8 mouse cellular contexts compared by ENCODE assay signal in the genomic region with DNA sequence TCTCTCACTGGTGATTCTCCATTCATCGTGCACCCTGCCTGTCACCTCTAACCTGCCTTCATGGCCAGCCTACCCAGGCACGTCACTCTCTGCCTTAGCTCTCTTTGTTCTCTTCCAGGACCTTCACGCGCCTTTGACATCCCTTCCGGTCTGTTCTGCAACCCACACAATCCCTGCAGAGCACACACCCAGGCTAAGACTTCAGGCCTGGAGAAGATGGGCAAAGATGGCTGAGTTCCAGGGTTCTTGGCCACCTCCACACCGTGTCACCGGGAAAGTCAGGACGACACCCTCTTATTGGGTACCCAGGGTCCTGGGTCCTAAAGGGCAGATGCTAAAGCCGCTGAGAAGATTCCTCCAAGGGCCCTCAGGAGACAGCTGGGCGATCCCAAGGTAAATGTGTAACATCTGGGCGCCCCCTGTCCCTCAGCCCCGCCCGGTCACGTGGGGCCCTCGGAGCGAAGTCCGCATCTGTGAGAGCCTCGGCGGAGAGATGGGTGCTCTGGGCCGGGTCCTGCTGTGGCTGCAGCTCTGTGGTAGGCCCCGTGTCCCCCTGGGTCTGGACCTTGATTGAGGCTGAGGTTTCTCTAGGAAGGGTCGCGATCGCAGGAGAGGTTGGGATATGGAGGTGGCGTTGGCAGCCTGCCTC. TPM values are rescaled to one million over a fixed set of nuclear protein-coding genes. Genes with fewer than 3 reads are reported as not detected.
DNase-seq lines count a peak whose midpoint lies in the region; ATAC-seq lines count a peak whose summit lies in the region.

Gene Amn, plus strand, starts transcription at position 467 of the 649 bp plus-strand sequence.

- H3K4me3 ChIP-seq in embryonic facial prominence, embryonic 10.5 days: peak within 1 kb of the TSS; percentile 36
- H3K4me3 ChIP-seq in liver, embryonic 12.5 days: peak within 1 kb of the TSS; percentile 16; the same call in 1 of the 2 replicates

- WGBS in embryonic facial prominence, embryonic 10.5 days: 37% methylated on average over 25 of the region's 25 CpGs
- 24% methylated on average over 25 of the region's 25 CpGs for WGBS in liver, embryonic 12.5 days (ENCODE audit: insufficient replicate concordance)

- no peaks in the 10 kb centered on the region for H3K9me3 ChIP-seq in embryonic facial prominence, embryonic 10.5 days
- no peaks in the 10 kb centered on the region for H3K9me3 ChIP-seq in liver, embryonic 12.5 days (replicated peaks)

- ATAC-seq in liver, embryonic 12.5 days: no peak

- H3K4me1 ChIP-seq in embryonic facial prominence, embryonic 10.5 days: peaks cover 50% of the 10 kb centered on the region
- H3K4me1 ChIP-seq in liver, embryonic 12.5 days: peaks cover 71% of the 10 kb centered on the region

- no peak within 1 kb of the TSS for H3K27ac ChIP-seq in embryonic facial prominence, embryonic 10.5 days (replicated peaks)
- no peak within 1 kb of the TSS for H3K27ac ChIP-seq in liver, embryonic 12.5 days

- peak within 1 kb of the TSS; percentile 36 for H3K4me2 ChIP-seq in liver, embryonic 12.5 days

- no peak within 1 kb of the TSS for H3K9ac ChIP-seq in liver, embryonic 12.5 days

- no peaks in the 10 kb centered on the region; the same call in 1 of the 2 replicates for H3K36me3 ChIP-seq in embryonic facial prominence, embryonic 10.5 days (replicated peaks)
- no peaks in the 10 kb centered on the region for H3K36me3 ChIP-seq in liver, embryonic 12.5 days

- DNase-seq in left cerebral cortex, adult 8-10 months (ENCODE audit: low spot score in 2 of 2): no peak
- no peak for DNase-seq in left cerebral cortex, adult 9 months (ENCODE audit: low spot score in 2 of 2)
- no peak for DNase-seq in embryonic facial prominence, embryonic 10.5 days (ENCODE audit: low spot score)
- peak; percentile 82 for DNase-seq in kidney, adult 11 months
- no peak for DNase-seq in urinary bladder, adult 18-20 months (ENCODE audit: low spot score in 2 of 2)
- DNase-seq in cerebellum, adult 11 months: no peak
- no peak for DNase-seq in gastrocnemius, postnatal 4 days (ENCODE audit: low spot score in 2 of 2)

- H3K27me3 ChIP-seq in embryonic facial prominence, embryonic 10.5 days (replicated peaks; ENCODE audit: low read depth, poor library complexity, severe bottlenecking): peaks cover 79% of the 10 kb centered on the region
- H3K27me3 ChIP-seq in liver, embryonic 12.5 days (replicated peaks): peaks cover 68% of the 10 kb centered on the region

RNA-seq across cellular contexts. Expression of gene Amn, which starts in this region (rescaled TPM):
- total RNA-seq in left cerebral cortex, adult 8-10 months (2022): 10 to 100 TPM; 10.1 to 15.5 (median 11.6) TPM
- 0.16 and 0.25 TPM in 2 replicates for polyA plus RNA-seq in embryonic facial prominence, embryonic 10.5 days (2016; fragmentation: Nextera tagmentation; extraction: Ambion mirVana)
- polyA plus RNA-seq in liver, embryonic 12.5 days (2016; fragmentation: Nextera tagmentation; extraction: Ambion mirVana): 2.0 and 2.2 TPM in 2 replicates
- total RNA-seq in gastrocnemius, postnatal 4 days (2021): under 1 TPM in 1 of 2 experiments, not detected in 1; 0.44 TPM

Comparison
In these comparisons a context has a peak if more than half of its experiments do, and no peak if none do; other contexts are left out.
1. RNA of gene Amn (total RNA-seq): 10.1 to 15.5 TPM in left cerebral cortex, adult 8-10 months; 0.44 TPM in gastrocnemius, postnatal 4 days; every median in the first group is over 4 times any median in the second.